Mouse (Mus musculus): ENCODE results near the gene Gm45062. TPM values are rescaled to one million over a fixed set of nuclear protein-coding genes. Genes with fewer than 3 reads are reported as not detected.

Gm45062 gene
- polyA plus RNA-seq, 1 experiment from 2014 or later: 8.1 TPM

DNA sequence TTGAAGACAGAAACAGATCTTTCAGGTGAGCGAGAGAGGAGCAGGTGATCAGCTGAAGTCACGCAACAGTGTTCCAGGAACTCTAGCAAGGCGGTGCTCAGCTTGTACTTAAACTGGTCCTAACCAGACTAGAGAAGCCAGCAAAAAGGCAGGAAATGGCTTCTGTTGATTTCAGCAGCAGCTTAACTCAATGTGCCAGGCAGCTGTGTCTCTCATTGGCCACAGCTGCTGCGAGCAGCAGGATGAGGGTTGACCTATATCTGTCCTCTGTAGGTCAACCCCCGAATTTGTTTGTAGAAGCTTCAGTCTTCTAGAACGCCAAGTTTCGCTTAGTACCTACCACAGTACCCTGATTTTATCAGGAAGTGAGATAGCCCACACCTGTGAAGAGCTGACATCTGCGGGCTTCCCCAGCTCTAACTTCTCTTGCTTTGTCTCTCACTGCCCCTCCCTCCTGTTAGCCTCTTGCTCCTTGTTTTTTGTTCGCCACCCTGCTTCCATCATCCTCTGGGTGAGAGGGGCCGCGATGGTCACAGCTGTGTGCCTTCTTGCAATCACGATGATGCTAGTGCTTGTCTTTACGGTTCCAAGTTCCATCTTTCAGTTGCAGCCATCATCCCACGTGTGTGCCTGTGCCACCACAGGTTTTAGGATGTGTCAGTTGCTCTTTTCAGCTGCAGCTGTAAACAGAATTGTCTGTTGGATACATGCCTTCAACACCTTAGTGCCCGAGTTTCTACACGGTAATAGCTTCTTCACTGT, 226.3 kb downstream of the Gm45062 start:
- no peak for ATAC-seq (ENCODE audit: insufficient number of reproducible peaks, low FRiP score, low TSS enrichment, low read depth)
- Histone ChIP-seq H3K27ac (replicated peaks) (no peak overlapping the region), H3K4me1 (no peaks in the 10 kb centered on the region), H3K36me3 (no peaks in the 10 kb centered on the region), H3K9me3 (replicated peaks) (no peaks in the 10 kb centered on the region), H3K4me2 (replicated peaks) (no peak overlapping the region), H3K9ac (no peak overlapping the region), H3K4me3 (replicated peaks) (no peak overlapping the region), H3K27me3 (no peaks in the 10 kb centered on the region)
- WGBS: 77% methylated on average over 16 of the region's 16 CpGs

DNA sequence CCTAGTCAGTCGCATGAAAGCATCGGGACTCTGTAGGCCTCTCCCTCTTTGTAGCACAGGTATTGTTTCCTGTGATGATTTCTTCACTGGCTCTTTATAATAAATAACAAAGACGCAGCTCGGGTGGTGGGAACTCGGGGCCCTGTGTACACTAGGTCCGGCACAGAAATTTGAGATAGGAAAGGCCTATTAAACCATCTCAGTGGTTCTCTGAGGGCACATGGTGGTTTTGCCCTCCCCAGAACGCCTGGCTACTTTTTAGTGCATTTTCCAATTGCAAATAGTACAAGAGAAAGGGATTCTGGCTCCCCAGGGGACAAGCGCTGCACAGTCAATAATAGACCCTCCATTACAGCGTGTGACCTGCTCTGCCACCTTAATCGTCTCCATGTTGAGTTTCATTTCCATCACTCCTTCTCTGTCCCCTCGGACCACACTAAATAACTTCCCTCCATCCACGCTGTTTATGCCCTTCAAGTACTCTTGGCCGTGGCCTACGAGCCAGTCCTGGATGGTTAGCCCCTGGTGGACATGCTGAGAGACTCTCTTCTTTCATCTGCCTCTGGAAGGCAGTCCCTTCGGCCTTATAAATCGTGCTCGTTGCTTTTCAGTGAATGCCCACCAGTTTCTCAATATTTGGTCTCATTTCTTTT, 227.3 kb downstream of the Gm45062 start:
- no peaks in the 10 kb centered on the region for H3K27me3 ChIP-seq
- no peak overlapping the region for H3K4me2 ChIP-seq (replicated peaks)
- ATAC-seq (ENCODE audit: insufficient number of reproducible peaks, low FRiP score, low TSS enrichment, low read depth): no peak
- H3K36me3 ChIP-seq: no peaks in the 10 kb centered on the region
- no peak overlapping the region for H3K9ac ChIP-seq
- H3K4me1 ChIP-seq: no peaks in the 10 kb centered on the region
- no peak overlapping the region for H3K27ac ChIP-seq (replicated peaks)
- no peak overlapping the region for H3K4me3 ChIP-seq (replicated peaks)
- WGBS: 84% methylated on average over 17 of the region's 17 CpGs
- H3K9me3 ChIP-seq (replicated peaks): no peaks in the 10 kb centered on the region

GRCm38 (mm10) chr6:8487044-8487853, 228.0 kb downstream of the Gm45062 start:
- Histone ChIP-seq H3K4me1 (no peaks in the 10 kb centered on the region), H3K9ac (no peak overlapping the region), H3K36me3 (no peaks in the 10 kb centered on the region), H3K9me3 (replicated peaks) (no peaks in the 10 kb centered on the region), H3K27ac (replicated peaks) (no peak overlapping the region), H3K4me2 (replicated peaks) (no peak overlapping the region), H3K4me3 (replicated peaks) (no peak overlapping the region), H3K27me3 (no peaks in the 10 kb centered on the region)
- no peak for ATAC-seq (ENCODE audit: insufficient number of reproducible peaks, low FRiP score, low TSS enrichment, low read depth)
- WGBS: 66% methylated on average over 20 of the region's 20 CpGs

- Histone ChIP-seq H3K9me3 (replicated peaks) (no peaks in the 10 kb centered on the region), H3K4me2 (replicated peaks) (no peak overlapping the region), H3K4me1 (no peaks in the 10 kb centered on the region), H3K27me3 (no peaks in the 10 kb centered on the region), H3K9ac (no peak overlapping the region), H3K36me3 (no peaks in the 10 kb centered on the region), H3K27ac (replicated peaks) (no peak overlapping the region), H3K4me3 (replicated peaks) (no peak overlapping the region)
- ATAC-seq (ENCODE audit: insufficient number of reproducible peaks, low FRiP score, low TSS enrichment, low read depth): no peak
- 64% methylated on average over 5 of the region's 5 CpGs for WGBS
These were observed 229.0 kb downstream of the Gm45062 start for GRCm38 (mm10) chr6:8488249-8488648.

- Histone ChIP-seq H3K36me3 (no peaks in the 10 kb centered on the region), H3K4me2 (replicated peaks) (no peak overlapping the region), H3K4me1 (no peaks in the 10 kb centered on the region), H3K4me3 (replicated peaks) (no peak overlapping the region), H3K9me3 (replicated peaks) (no peaks in the 10 kb centered on the region), H3K27ac (replicated peaks) (no peak overlapping the region), H3K27me3 (no peaks in the 10 kb centered on the region), H3K9ac (no peak overlapping the region)
- ATAC-seq (ENCODE audit: insufficient number of reproducible peaks, low FRiP score, low TSS enrichment, low read depth): no peak
- WGBS: 76% methylated on average over 7 of the region's 7 CpGs
These were observed 230.0 kb downstream of the Gm45062 start for GRCm38 (mm10) chr6:8489266-8489665.

GRCm38 (mm10) chr6:8489938-8490585, 230.8 kb downstream of the Gm45062 start:
- Histone ChIP-seq H3K4me2 (replicated peaks) (no peak overlapping the region), H3K4me1 (no peaks in the 10 kb centered on the region), H3K36me3 (no peaks in the 10 kb centered on the region), H3K9ac (no peak overlapping the region), H3K27ac (replicated peaks) (no peak overlapping the region), H3K4me3 (replicated peaks) (no peak overlapping the region), H3K27me3 (no peaks in the 10 kb centered on the region), H3K9me3 (replicated peaks) (no peaks in the 10 kb centered on the region)
- ATAC-seq (ENCODE audit: insufficient number of reproducible peaks, low FRiP score, low TSS enrichment, low read depth): no peak
- WGBS: 62% methylated on average over 1 of the region's 1 CpGs

- Histone ChIP-seq H3K4me2 (replicated peaks) (no peak overlapping the region), H3K9ac (no peak overlapping the region), H3K4me3 (replicated peaks) (no peak overlapping the region), H3K4me1 (no peaks in the 10 kb centered on the region), H3K36me3 (no peaks in the 10 kb centered on the region), H3K27ac (replicated peaks) (no peak overlapping the region), H3K27me3 (no peaks in the 10 kb centered on the region), H3K9me3 (replicated peaks) (no peaks in the 10 kb centered on the region)
- 85% methylated on average over 3 of the region's 3 CpGs for WGBS
- no peak for ATAC-seq (ENCODE audit: insufficient number of reproducible peaks, low FRiP score, low TSS enrichment, low read depth)
These were observed 233.0 kb downstream of the Gm45062 start for GRCm38 (mm10) chr6:8492248-8492647.

- Histone ChIP-seq H3K27ac (replicated peaks) (no peak overlapping the region), H3K4me3 (replicated peaks) (no peak overlapping the region), H3K9ac (no peak overlapping the region), H3K4me1 (no peaks in the 10 kb centered on the region), H3K4me2 (replicated peaks) (no peak overlapping the region), H3K9me3 (replicated peaks) (no peaks in the 10 kb centered on the region), H3K27me3 (no peaks in the 10 kb centered on the region), H3K36me3 (no peaks in the 10 kb centered on the region)
- no peak for ATAC-seq (ENCODE audit: insufficient number of reproducible peaks, low FRiP score, low TSS enrichment, low read depth)
- WGBS: 72% methylated on average over 5 of the region's 5 CpGs
These were observed 236.0 kb downstream of the Gm45062 start for GRCm38 (mm10) chr6:8495109-8495826.

GRCm38 (mm10) chr6:8495827-8496222, 236.6 kb downstream of the Gm45062 start:
- no peaks in the 10 kb centered on the region for H3K27me3 ChIP-seq
- H3K9me3 ChIP-seq (replicated peaks): no peaks in the 10 kb centered on the region
- H3K27ac ChIP-seq (replicated peaks): no peak overlapping the region
- no peak overlapping the region for H3K4me3 ChIP-seq (replicated peaks)
- ATAC-seq (ENCODE audit: insufficient number of reproducible peaks, low FRiP score, low TSS enrichment, low read depth): no peak
- no peak overlapping the region for H3K9ac ChIP-seq
- H3K4me2 ChIP-seq (replicated peaks): no peak overlapping the region
- no peaks in the 10 kb centered on the region for H3K4me1 ChIP-seq
- no peaks in the 10 kb centered on the region for H3K36me3 ChIP-seq
- 75% methylated on average over 4 of the region's 4 CpGs for WGBS

DNA sequence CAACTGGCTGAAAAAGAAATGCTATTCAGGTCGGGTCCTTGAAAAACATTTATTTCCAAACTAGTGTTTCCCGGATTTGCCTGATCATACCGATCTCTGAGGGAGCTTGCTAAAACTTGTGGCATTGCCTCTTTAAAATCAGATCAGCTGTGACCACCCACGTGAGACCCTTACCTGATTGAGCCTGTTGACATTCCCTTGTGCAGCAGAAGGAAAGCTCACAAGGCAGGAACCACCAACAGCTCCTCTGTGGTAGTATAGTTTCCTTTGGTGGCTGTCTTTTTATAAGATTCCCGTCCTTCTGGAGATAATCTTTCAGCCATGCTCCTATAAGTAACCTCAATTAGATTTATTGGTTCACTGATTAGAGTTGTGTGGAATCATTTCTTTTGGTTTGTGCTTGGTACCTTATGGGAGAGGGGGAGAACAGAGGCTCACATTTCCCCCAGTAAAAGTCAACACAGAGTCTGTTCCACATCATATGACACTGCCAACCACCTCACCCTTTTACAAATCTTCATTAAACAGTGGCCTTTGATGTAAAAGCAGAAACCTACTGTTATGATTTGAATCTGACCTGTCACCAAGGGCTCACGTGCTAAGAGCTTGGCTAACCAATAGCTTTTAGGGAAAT, 238.1 kb downstream of the Gm45062 start:
- H3K27me3 ChIP-seq: no peaks in the 10 kb centered on the region
- no peak for ATAC-seq (ENCODE audit: insufficient number of reproducible peaks, low FRiP score, low TSS enrichment, low read depth)
- H3K9me3 ChIP-seq (replicated peaks): no peaks in the 10 kb centered on the region
- H3K4me1 ChIP-seq: no peaks in the 10 kb centered on the region
- H3K27ac ChIP-seq (replicated peaks): no peak overlapping the region
- no peak overlapping the region for H3K9ac ChIP-seq
- no peak overlapping the region for H3K4me3 ChIP-seq (replicated peaks)
- WGBS: 61% methylated on average over 6 of the region's 6 CpGs
- H3K4me2 ChIP-seq (replicated peaks): no peak overlapping the region
- H3K36me3 ChIP-seq: no peaks in the 10 kb centered on the region

All from embryonic facial prominence, embryonic 15.5 days (tissue).